Mouse (Mus musculus): ENCODE results near the gene Ankef1. TPM values are rescaled to one million over a fixed set of nuclear protein-coding genes. Genes with fewer than 3 reads are reported as not detected.

Ankef1 gene
- total RNA-seq (2012; rRNA removed): 0.18 TPM in 1 of 2 replicates, not detected in the other

GRCm38 (mm10) chr2:136501651-136502050 lies at the start of gene Ankef1:
Gene Ankef1, plus strand, starts transcription at chr2:136501910.
- in situ Hi-C loops (cut with MboI; ENCODE audit: low sequenced_read_pairs in 2 of 2, unreplicated experiment in 2 of 2): no loop called here
- Histone ChIP-seq H3K27ac (ENCODE audit: insufficient read depth, low read depth, low read length, poor library complexity, severe bottlenecking) (no peak within 1 kb of the TSS), H3K4me1 (ENCODE audit: control insufficient read depth in 2 of 2, insufficient read depth in 2 of 2, low read length in 2 of 2, poor library complexity in 1 of 2) (no peaks in the 10 kb centered on the region), H3K9ac (ENCODE audit: insufficient read depth, low read depth, low read length, poor library complexity, severe bottlenecking) (no peak within 1 kb of the TSS), H3K9me3 (ENCODE audit: control insufficient read depth, insufficient read depth, low read depth, low read length) (no peaks in the 10 kb centered on the region), H3K36me3 (ENCODE audit: control insufficient read depth, insufficient read depth, low read length, poor library complexity, severe bottlenecking) (no peaks in the 10 kb centered on the region), H3K4me3 (ENCODE audit: insufficient read depth in 1 of 2, low read depth in 1 of 2, low read length in 2 of 2, poor library complexity in 1 of 2, severe bottlenecking in 1 of 2) (no peak within 1 kb of the TSS)
- TF ChIP-seq HCFC1 (IDR thresholded peaks at IDR 0.05; ENCODE audit: borderline replicate concordance, insufficient read depth, low read length) (no peak), CHD2 (IDR thresholded peaks at IDR 0.05; ENCODE audit: low read depth, low read length) (no peak), ZNF384 (IDR thresholded peaks at IDR 0.05; ENCODE audit: low read depth, low read length) (no peak), ZC3H11A (IDR thresholded peaks at IDR 0.05; ENCODE audit: borderline replicate concordance, low read depth, low read length) (no peak), MAFK (IDR thresholded peaks at IDR 0.05; ENCODE audit: insufficient read depth, low read depth, low read length) (no peak)
- no peak for DNase-seq (ENCODE audit: low read depth, low spot score)

- Histone ChIP-seq H3K36me3 (ENCODE audit: control insufficient read depth, insufficient read depth, low read length, poor library complexity, severe bottlenecking) (no peaks in the 10 kb centered on the region), H3K4me1 (ENCODE audit: control insufficient read depth in 2 of 2, insufficient read depth in 2 of 2, low read length in 2 of 2, poor library complexity in 1 of 2) (no peaks in the 10 kb centered on the region), H3K9ac (ENCODE audit: insufficient read depth, low read depth, low read length, poor library complexity, severe bottlenecking) (no peak overlapping the region), H3K27ac (ENCODE audit: insufficient read depth, low read depth, low read length, poor library complexity, severe bottlenecking) (no peak overlapping the region), H3K9me3 (ENCODE audit: control insufficient read depth, insufficient read depth, low read depth, low read length) (no peaks in the 10 kb centered on the region), H3K4me3 (ENCODE audit: insufficient read depth in 1 of 2, low read depth in 1 of 2, low read length in 2 of 2, poor library complexity in 1 of 2, severe bottlenecking in 1 of 2) (no peak overlapping the region)
- in situ Hi-C loops (cut with MboI; ENCODE audit: low sequenced_read_pairs in 2 of 2, unreplicated experiment in 2 of 2): loop anchor here in 1 of 2 experiments (25.0 kb wide), 1 partner anchor 294 kb away; no protein-coding TSS in a partner anchor
- DNase-seq (ENCODE audit: low read depth, low spot score): no peak
- TF ChIP-seq CHD2 (IDR thresholded peaks at IDR 0.05; ENCODE audit: low read depth, low read length): no peak
Measured at GRCm38 (mm10) chr2:136456468-136456867, 45.2 kb upstream of the Ankef1 start.

- no peaks in the 10 kb centered on the region for H3K36me3 ChIP-seq (ENCODE audit: control insufficient read depth, insufficient read depth, low read length, poor library complexity, severe bottlenecking)
- no peak for DNase-seq (ENCODE audit: low read depth, low spot score)
- H3K4me3 ChIP-seq (ENCODE audit: insufficient read depth in 1 of 2, low read depth in 1 of 2, low read length in 2 of 2, poor library complexity in 1 of 2, severe bottlenecking in 1 of 2): no peak overlapping the region
- H3K4me1 ChIP-seq (ENCODE audit: control insufficient read depth in 2 of 2, insufficient read depth in 2 of 2, low read length in 2 of 2, poor library complexity in 1 of 2): no peaks in the 10 kb centered on the region
- H3K9me3 ChIP-seq (ENCODE audit: control insufficient read depth, insufficient read depth, low read depth, low read length): no peaks in the 10 kb centered on the region
- in situ Hi-C loops (cut with MboI; ENCODE audit: low sequenced_read_pairs in 2 of 2, unreplicated experiment in 2 of 2): loop anchor here in 1 of 2 experiments (25.0 kb wide), 1 partner anchor 295 kb away; no protein-coding TSS in a partner anchor
- no peak for TF ChIP-seq MAFK (IDR thresholded peaks at IDR 0.05; ENCODE audit: insufficient read depth, low read depth, low read length)
- no peak for TF ChIP-seq HCFC1 (IDR thresholded peaks at IDR 0.05; ENCODE audit: borderline replicate concordance, insufficient read depth, low read length)
- no peak for TF ChIP-seq ZC3H11A (IDR thresholded peaks at IDR 0.05; ENCODE audit: borderline replicate concordance, low read depth, low read length)
- TF ChIP-seq CHD2 (IDR thresholded peaks at IDR 0.05; ENCODE audit: low read depth, low read length): no peak
- no peak for TF ChIP-seq ZNF384 (IDR thresholded peaks at IDR 0.05; ENCODE audit: low read depth, low read length)
- no peak overlapping the region for H3K27ac ChIP-seq (ENCODE audit: insufficient read depth, low read depth, low read length, poor library complexity, severe bottlenecking)
- H3K9ac ChIP-seq (ENCODE audit: insufficient read depth, low read depth, low read length, poor library complexity, severe bottlenecking): no peak overlapping the region
Measured at GRCm38 (mm10) chr2:136456875-136457274, 44.8 kb upstream of the Ankef1 start.

GRCm38 (mm10) chr2:136477656-136478055 lies 24.1 kb upstream of the Ankef1 start:
- no peak for DNase-seq (ENCODE audit: low read depth, low spot score)
- Histone ChIP-seq H3K4me1 (ENCODE audit: control insufficient read depth in 2 of 2, insufficient read depth in 2 of 2, low read length in 2 of 2, poor library complexity in 1 of 2) (no peaks in the 10 kb centered on the region), H3K9me3 (ENCODE audit: control insufficient read depth, insufficient read depth, low read depth, low read length) (no peaks in the 10 kb centered on the region), H3K36me3 (ENCODE audit: control insufficient read depth, insufficient read depth, low read length, poor library complexity, severe bottlenecking) (no peaks in the 10 kb centered on the region), H3K27ac (ENCODE audit: insufficient read depth, low read depth, low read length, poor library complexity, severe bottlenecking) (no peak overlapping the region), H3K4me3 (ENCODE audit: insufficient read depth in 1 of 2, low read depth in 1 of 2, low read length in 2 of 2, poor library complexity in 1 of 2, severe bottlenecking in 1 of 2) (no peak overlapping the region), H3K9ac (ENCODE audit: insufficient read depth, low read depth, low read length, poor library complexity, severe bottlenecking) (no peak overlapping the region)
- no peak for TF ChIP-seq CHD2 (IDR thresholded peaks at IDR 0.05; ENCODE audit: low read depth, low read length)
- no peak for TF ChIP-seq HCFC1 (IDR thresholded peaks at IDR 0.05; ENCODE audit: borderline replicate concordance, insufficient read depth, low read length)
- no peak for TF ChIP-seq ZC3H11A (IDR thresholded peaks at IDR 0.05; ENCODE audit: borderline replicate concordance, low read depth, low read length)
- TF ChIP-seq ZNF384 (IDR thresholded peaks at IDR 0.05; ENCODE audit: low read depth, low read length): no peak
- TF ChIP-seq MAFK (IDR thresholded peaks at IDR 0.05; ENCODE audit: insufficient read depth, low read depth, low read length): no peak
- in situ Hi-C loops (cut with MboI; ENCODE audit: low sequenced_read_pairs in 2 of 2, unreplicated experiment in 2 of 2): no loop called here

DNA sequence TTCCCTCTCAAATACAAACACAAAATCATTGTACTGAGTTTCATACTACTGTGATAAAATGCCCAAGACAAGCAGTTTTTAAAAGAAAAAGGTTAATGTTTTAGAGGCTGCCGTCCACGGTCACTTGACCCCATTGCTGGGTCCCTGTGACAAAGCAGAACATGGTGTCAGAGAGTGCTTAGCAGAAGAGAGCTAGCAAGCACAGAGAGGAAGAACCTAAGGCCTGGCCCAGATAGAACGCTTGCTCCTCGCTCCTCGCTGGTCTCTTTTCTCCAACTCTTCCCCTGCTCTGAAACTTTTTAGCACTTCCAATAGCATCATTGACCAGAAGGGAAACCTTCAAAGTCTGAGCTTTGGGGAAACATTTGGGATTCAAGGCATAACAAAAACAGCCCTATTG lies 19.4 kb upstream of the Ankef1 start:
- Histone ChIP-seq H3K36me3 (ENCODE audit: control insufficient read depth, insufficient read depth, low read length, poor library complexity, severe bottlenecking) (no peaks in the 10 kb centered on the region), H3K27ac (ENCODE audit: insufficient read depth, low read depth, low read length, poor library complexity, severe bottlenecking) (no peak overlapping the region), H3K4me3 (ENCODE audit: insufficient read depth in 1 of 2, low read depth in 1 of 2, low read length in 2 of 2, poor library complexity in 1 of 2, severe bottlenecking in 1 of 2) (no peak overlapping the region), H3K4me1 (ENCODE audit: control insufficient read depth in 2 of 2, insufficient read depth in 2 of 2, low read length in 2 of 2, poor library complexity in 1 of 2) (no peaks in the 10 kb centered on the region), H3K9me3 (ENCODE audit: control insufficient read depth, insufficient read depth, low read depth, low read length) (no peaks in the 10 kb centered on the region), H3K9ac (ENCODE audit: insufficient read depth, low read depth, low read length, poor library complexity, severe bottlenecking) (no peak overlapping the region)
- TF ChIP-seq CHD2 (IDR thresholded peaks at IDR 0.05; ENCODE audit: low read depth, low read length): no peak
- no peak for TF ChIP-seq ZC3H11A (IDR thresholded peaks at IDR 0.05; ENCODE audit: borderline replicate concordance, low read depth, low read length)
- TF ChIP-seq MAFK (IDR thresholded peaks at IDR 0.05; ENCODE audit: insufficient read depth, low read depth, low read length): no peak
- no peak for TF ChIP-seq HCFC1 (IDR thresholded peaks at IDR 0.05; ENCODE audit: borderline replicate concordance, insufficient read depth, low read length)
- no peak for TF ChIP-seq ZNF384 (IDR thresholded peaks at IDR 0.05; ENCODE audit: low read depth, low read length)
- in situ Hi-C loops (cut with MboI; ENCODE audit: low sequenced_read_pairs in 2 of 2, unreplicated experiment in 2 of 2): no loop called here
- no peak for DNase-seq (ENCODE audit: low read depth, low spot score)
